Mouse (Mus musculus): ENCODE data around the gene Tjap1. TPM values are rescaled to one million over a fixed set of nuclear protein-coding genes. Genes with fewer than 3 reads are reported as not detected.

The Tjap1 gene
- polyA plus RNA-seq, 1 experiment: 50.9 TPM

- Histone ChIP-seq H3K4me3 (no peak overlapping the region), H3K27me3 (ENCODE audit: control insufficient read depth, insufficient read depth, insufficient read length) (no peaks in the 10 kb centered on the region), H3K36me3 (ENCODE audit: control insufficient read depth, insufficient read depth) (no peaks in the 10 kb centered on the region), H3K79me2 (ENCODE audit: control insufficient read depth, insufficient read depth) (no peaks in the 10 kb centered on the region), H3ac (ENCODE audit: control insufficient read depth, insufficient read length) (no peak overlapping the region), H3K4me2 (ENCODE audit: low read depth) (no peak overlapping the region)
- TF ChIP-seq TCF12 (IDR thresholded peaks at IDR 0.05; ENCODE audit: insufficient read depth, poor library complexity, severe bottlenecking) (no peak), MAX (IDR thresholded peaks at IDR 0.05; ENCODE audit: low read depth) (no peak), TCF3 (IDR thresholded peaks at IDR 0.05; ENCODE audit: insufficient read length, low read depth) (no peak)
Observed at GRCm38 (mm10) chr17:46310515-46310914, 27.7 kb upstream of the Tjap1 start.

- no peaks in the 10 kb centered on the region for H3K79me2 ChIP-seq (ENCODE audit: control insufficient read depth, insufficient read depth)
Observed at GRCm38 (mm10) chr17:46309835-46310234, 27.0 kb upstream of the Tjap1 start.

DNA sequence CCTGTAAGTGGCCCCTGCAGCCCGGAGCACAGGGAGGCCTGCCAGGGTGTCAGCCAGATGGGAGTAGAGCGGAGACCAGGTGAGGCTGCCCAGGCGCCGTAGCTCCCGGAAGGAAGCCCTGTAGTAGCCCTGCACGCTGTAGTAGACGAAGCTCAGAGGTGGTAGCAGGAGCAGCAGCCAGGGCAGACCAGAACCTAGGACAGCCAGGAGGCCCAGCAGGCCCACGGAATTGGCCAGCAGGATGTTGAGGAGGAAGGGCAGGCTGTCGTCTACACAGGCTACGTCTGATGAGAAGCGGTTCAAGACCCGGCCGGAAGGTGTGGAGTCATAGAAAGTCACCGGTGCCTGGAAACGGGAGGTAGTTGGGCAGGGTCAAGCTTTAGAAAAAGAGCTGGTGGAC is 24.1 kb upstream of the Tjap1 start:
- no peaks in the 10 kb centered on the region for H3K79me2 ChIP-seq (ENCODE audit: control insufficient read depth, insufficient read depth)
- TF ChIP-seq POLR2A (IDR thresholded peaks at IDR 0.05; ENCODE audit: insufficient read length, low read depth) (no peak), E2F4 (IDR thresholded peaks at IDR 0.05; ENCODE audit: insufficient read depth) (no peak), MAX (IDR thresholded peaks at IDR 0.05; ENCODE audit: low read depth) (no peak), SRF (IDR thresholded peaks at IDR 0.05; ENCODE audit: control insufficient read depth, insufficient read length, low read depth) (no peak), CEBPB (IDR thresholded peaks at IDR 0.05; ENCODE audit: insufficient read depth, poor library complexity, severe bottlenecking) (no peak), TCF12 (IDR thresholded peaks at IDR 0.05; ENCODE audit: insufficient read depth, poor library complexity, severe bottlenecking) (no peak), MYOG (IDR thresholded peaks at IDR 0.05; ENCODE audit: control insufficient read depth in 1 of 3, insufficient read depth in 1 of 3, insufficient read length in 2 of 3, low read depth in 2 of 3) (no peak), POLR2AphosphoS2 (IDR thresholded peaks at IDR 0.05; ENCODE audit: insufficient read length, low read depth) (no peak), MYOD1 (IDR thresholded peaks at IDR 0.05; ENCODE audit: control insufficient read depth in 1 of 3, insufficient read length in 2 of 3, low read depth in 2 of 3) (no peak), TCF3 (IDR thresholded peaks at IDR 0.05; ENCODE audit: insufficient read length, low read depth) (no peak), REST (IDR thresholded peaks at IDR 0.05; ENCODE audit: insufficient read depth, insufficient read length) (no peak)
- H3K27me3 ChIP-seq (ENCODE audit: control insufficient read depth, insufficient read depth, insufficient read length): no peaks in the 10 kb centered on the region
- H3K4me3 ChIP-seq: no peak overlapping the region
- H3K36me3 ChIP-seq (ENCODE audit: control insufficient read depth, insufficient read depth): no peaks in the 10 kb centered on the region
- H3ac ChIP-seq (ENCODE audit: control insufficient read depth, insufficient read length): no peak overlapping the region
- no peak overlapping the region for H3K4me2 ChIP-seq (ENCODE audit: low read depth)

More at GRCm38 (mm10) chr17:46309835-46310234, 27.0 kb upstream of the Tjap1 start:
- TF ChIP-seq E2F4 (IDR thresholded peaks at IDR 0.05; ENCODE audit: insufficient read depth) (no peak), SRF (IDR thresholded peaks at IDR 0.05; ENCODE audit: control insufficient read depth, insufficient read length, low read depth) (no peak), USF1 (IDR thresholded peaks at IDR 0.05; ENCODE audit: low read depth) (no peak), TCF3 (IDR thresholded peaks at IDR 0.05; ENCODE audit: insufficient read length, low read depth) (no peak), REST (IDR thresholded peaks at IDR 0.05; ENCODE audit: insufficient read depth, insufficient read length) (no peak), POLR2A (IDR thresholded peaks at IDR 0.05; ENCODE audit: insufficient read length, low read depth) (no peak), MYOG (IDR thresholded peaks at IDR 0.05; ENCODE audit: control insufficient read depth in 1 of 3, insufficient read depth in 1 of 3, insufficient read length in 2 of 3, low read depth in 2 of 3) (peak in 2 of 3 experiments; percentile 46 to 69), MAX (IDR thresholded peaks at IDR 0.05; ENCODE audit: low read depth) (no peak), POLR2AphosphoS2 (IDR thresholded peaks at IDR 0.05; ENCODE audit: insufficient read length, low read depth) (no peak), MYOD1 (IDR thresholded peaks at IDR 0.05; ENCODE audit: control insufficient read depth in 1 of 3, insufficient read length in 2 of 3, low read depth in 2 of 3) (peak in 1 of 3 experiments; percentile 50)
- no peak overlapping the region for H3K4me2 ChIP-seq (ENCODE audit: low read depth)
- H3K27me3 ChIP-seq (ENCODE audit: control insufficient read depth, insufficient read depth, insufficient read length): no peaks in the 10 kb centered on the region
- H3K4me3 ChIP-seq: no peak overlapping the region
- no peaks in the 10 kb centered on the region for H3K36me3 ChIP-seq (ENCODE audit: control insufficient read depth, insufficient read depth)
- no peak overlapping the region for H3ac ChIP-seq (ENCODE audit: control insufficient read depth, insufficient read length)

- Histone ChIP-seq H3K79me2 (ENCODE audit: control insufficient read depth, insufficient read depth) (no peaks in the 10 kb centered on the region), H3ac (ENCODE audit: control insufficient read depth, insufficient read length) (no peak overlapping the region), H3K36me3 (ENCODE audit: control insufficient read depth, insufficient read depth) (no peaks in the 10 kb centered on the region), H3K4me2 (ENCODE audit: low read depth) (no peak overlapping the region), H3K27me3 (ENCODE audit: control insufficient read depth, insufficient read depth, insufficient read length) (no peaks in the 10 kb centered on the region), H3K4me3 (no peak overlapping the region)
- TF ChIP-seq MYOD1 (IDR thresholded peaks at IDR 0.05; ENCODE audit: control insufficient read depth in 1 of 3, insufficient read length in 2 of 3, low read depth in 2 of 3) (no peak), USF1 (IDR thresholded peaks at IDR 0.05; ENCODE audit: low read depth) (no peak), CEBPB (IDR thresholded peaks at IDR 0.05; ENCODE audit: insufficient read depth, poor library complexity, severe bottlenecking) (no peak), E2F4 (IDR thresholded peaks at IDR 0.05; ENCODE audit: insufficient read depth) (no peak)
Observed at GRCm38 (mm10) chr17:46304184-46304583, 21.4 kb upstream of the Tjap1 start.

DNA sequence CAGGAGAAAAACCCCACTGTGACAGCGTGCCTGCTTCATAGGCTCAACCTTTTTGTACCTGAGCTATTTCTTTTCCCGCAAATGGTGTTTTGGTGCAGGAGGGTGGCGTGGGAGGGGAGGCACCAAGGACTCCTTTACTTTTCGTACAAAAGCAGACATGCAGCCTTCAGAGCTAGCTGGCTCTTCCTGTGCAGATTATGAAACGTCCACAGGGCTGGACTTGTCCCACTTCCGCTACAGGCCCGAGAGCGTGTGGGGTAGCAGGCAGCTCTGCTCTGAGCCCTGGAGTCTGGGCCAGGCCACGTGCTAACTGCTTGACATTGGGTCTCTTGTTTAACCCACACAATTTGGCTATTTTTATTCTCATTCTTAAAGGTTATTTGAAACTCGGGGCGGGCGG is 19.1 kb upstream of the Tjap1 start:
- H3ac ChIP-seq (ENCODE audit: control insufficient read depth, insufficient read length): no peak overlapping the region
- H3K79me2 ChIP-seq (ENCODE audit: control insufficient read depth, insufficient read depth): no peaks in the 10 kb centered on the region
- peaks cover 14% of the 10 kb centered on the region for H3K27me3 ChIP-seq (ENCODE audit: control insufficient read depth, insufficient read depth, insufficient read length)
- no peak overlapping the region for H3K4me3 ChIP-seq
- no peaks in the 10 kb centered on the region for H3K36me3 ChIP-seq (ENCODE audit: control insufficient read depth, insufficient read depth)
- TF ChIP-seq MYOG (IDR thresholded peaks at IDR 0.05; ENCODE audit: control insufficient read depth in 1 of 3, insufficient read depth in 1 of 3, insufficient read length in 2 of 3, low read depth in 2 of 3) (no peak), MYOD1 (IDR thresholded peaks at IDR 0.05; ENCODE audit: control insufficient read depth in 1 of 3, insufficient read length in 2 of 3, low read depth in 2 of 3) (no peak)
- no peak overlapping the region for H3K4me2 ChIP-seq (ENCODE audit: low read depth)

Measured in myocyte (in vitro differentiated cells).